Mouse (Mus musculus) urinary bladder, postnatal 10 days (tissue): ENCODE results near the gene Ptges3.

ENCODE experiments used
- DNase-seq: peaks from one replicate; pipeline ENCODE4 v3.0.0; 2022; ENCODE audit warnings: low spot score

Gene Ptges3

DNA sequence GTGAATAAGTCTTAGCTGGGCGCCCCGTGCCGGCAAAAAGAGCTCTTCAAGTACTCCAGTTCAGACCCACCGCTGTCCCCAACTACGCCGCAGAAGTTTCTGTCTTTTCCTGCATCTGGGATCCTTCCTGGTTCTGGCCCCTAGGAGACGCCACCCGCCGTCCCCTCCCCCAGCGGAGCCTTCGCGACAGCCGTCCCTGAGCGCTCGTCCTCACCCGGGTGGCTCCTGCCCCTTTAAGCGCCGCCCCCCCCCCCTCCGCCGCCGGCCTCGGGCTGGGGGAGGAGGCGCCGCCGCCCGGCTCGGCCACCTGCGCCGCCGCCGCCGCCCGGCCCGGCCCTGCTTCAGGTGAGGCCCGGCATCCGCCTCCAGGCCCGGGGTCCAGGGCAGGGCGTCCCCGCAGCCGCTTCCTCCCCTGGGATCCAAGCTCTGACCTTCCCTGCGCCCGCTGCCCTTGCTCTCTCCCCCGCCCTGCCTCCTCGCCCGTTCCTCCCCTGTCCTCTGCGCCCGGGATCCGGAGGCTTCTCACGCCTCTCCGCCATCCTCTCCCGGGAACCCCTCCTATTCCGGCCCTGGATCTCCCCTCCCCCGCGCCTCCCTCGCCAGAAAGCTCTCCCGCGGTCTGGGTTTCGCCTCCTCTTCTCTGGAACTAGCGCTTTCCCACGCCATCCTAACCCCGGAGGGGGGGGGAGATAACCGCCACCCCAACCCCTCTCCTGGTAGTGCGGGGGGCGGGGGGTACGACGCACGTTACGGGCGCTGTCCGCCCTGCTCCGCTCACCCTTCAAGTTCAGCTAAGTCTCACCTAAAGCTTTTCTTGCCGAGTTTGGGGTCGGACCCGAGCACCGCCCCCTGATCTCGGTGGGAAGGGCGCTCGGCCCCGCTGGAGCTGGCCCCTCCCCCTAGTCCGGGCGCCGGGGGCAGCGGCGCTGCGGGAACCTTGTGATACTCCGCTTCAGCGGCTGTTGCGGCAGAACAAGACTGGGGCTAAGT is 34.0 kb downstream of the Ptges3 start:
- peak; percentile 43 for DNase-seq

DNA sequence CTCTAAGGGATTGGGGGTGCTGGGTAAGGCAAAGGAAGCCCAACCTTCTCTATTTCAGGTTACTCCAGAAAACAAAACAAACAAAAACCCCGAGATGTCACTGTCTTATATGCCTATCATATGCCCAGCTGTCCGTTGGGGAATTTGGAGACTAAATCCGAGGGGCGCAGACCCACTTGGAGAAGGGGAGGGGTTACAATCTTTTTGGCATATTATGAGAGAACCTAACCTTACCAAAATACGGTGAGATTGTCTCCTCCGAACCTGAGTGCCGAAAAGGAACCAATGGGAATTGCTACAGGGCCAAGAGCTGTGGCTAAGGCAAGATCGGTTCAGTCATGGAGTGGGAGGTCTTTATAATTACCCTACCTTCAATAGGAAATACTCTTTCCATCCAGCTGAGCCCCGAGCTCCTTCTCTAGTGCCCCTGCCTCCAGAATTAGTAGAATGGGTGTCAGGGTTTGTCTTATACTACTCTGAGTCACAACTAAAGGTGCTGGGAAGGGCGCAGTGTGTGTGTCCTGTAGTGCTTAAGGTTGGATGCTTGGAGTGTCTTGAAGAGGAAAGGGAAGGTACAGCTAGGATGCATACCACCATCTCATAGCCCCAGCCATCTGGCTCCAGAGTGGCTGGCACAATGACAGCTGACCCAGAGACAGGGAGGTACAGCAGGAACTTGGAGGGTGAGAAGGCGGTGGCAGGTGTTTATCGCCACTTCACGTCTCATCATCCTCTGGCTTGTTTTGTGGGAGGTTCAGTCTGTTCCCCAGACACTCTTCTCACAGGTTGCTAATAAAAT is 34.9 kb downstream of the Ptges3 start:
- no peak for DNase-seq

DNA sequence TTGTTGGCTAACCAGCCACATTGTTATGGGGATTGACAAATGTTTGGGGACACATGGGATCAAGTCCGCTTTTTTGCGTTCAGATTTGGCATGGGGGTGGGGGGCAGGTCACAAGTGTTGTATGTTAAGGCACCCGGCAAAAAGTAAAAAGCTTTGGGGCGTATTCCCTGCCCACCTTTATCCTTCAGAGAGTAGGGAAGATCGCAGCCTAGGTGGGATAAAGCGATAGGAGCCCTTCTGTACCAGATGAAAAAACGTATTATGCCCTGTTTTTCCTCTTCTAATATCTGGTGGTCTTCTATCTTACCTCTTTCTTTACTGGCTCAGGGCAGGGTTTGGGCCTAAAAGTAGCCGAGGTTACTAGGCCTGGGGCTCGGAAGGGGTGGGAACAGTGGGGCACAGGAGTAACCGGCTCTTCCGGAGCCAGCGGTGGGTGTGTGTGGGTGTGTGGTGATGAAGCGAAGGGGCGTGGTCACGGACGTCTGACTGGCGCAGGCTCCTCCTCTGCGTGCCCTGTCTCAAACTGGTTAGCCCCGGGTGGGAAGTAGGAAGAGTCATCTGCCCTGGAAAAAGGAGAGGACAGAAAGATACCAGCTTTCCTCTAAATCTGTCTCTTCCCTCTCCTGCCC is 35.7 kb downstream of the Ptges3 start:
- peak; percentile 46 for DNase-seq

DNA sequence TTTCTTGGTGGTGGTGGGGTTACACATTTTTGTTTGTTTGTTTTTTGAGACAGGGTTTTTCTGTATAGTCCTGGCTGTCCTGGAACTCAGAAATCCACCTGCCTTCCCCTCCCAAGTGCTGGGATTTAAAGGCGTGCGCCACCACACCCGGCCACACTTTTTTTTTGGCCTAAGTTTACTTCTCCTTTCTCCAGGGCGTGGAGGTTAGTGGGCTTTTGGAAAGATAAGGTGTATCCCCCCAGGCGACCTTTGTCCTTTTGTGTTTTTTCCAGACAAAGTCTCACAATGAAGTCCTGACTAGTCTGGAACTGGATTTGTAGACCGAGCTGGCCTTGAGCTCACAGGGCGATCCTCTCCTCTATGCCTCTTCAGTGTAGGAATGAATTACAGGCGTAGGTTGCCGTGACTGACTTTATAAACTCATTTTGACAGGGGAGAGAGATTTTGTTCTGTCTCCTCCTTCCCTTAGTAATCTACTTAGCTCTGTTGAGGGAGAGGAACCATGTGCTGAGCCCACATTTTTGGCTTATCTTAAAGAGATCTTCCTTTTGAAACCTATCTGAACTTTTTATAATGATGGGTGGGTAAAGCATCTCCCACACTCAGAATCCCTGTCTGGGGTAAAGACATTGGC is 36.4 kb downstream of the Ptges3 start:
- no peak for DNase-seq

DNA sequence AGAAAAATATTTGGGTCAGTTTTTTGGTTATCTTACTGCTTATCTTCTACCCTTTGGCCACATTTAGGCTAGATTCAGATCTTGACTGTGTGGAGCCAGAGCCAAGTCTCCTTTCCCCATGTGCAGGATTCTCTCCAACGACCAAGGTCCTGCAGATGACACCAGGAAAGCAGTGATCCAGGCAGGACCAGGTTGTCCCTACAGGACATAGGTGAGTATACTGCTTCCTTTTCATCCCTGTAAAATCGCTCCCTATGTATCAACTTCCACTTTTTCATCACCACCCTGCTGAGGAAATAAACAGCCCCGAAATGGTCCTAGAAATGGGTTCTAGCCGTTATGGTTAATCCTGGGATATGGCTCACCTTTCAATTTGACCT is 37.5 kb downstream of the Ptges3 start:
- DNase-seq, result no peak

DNA sequence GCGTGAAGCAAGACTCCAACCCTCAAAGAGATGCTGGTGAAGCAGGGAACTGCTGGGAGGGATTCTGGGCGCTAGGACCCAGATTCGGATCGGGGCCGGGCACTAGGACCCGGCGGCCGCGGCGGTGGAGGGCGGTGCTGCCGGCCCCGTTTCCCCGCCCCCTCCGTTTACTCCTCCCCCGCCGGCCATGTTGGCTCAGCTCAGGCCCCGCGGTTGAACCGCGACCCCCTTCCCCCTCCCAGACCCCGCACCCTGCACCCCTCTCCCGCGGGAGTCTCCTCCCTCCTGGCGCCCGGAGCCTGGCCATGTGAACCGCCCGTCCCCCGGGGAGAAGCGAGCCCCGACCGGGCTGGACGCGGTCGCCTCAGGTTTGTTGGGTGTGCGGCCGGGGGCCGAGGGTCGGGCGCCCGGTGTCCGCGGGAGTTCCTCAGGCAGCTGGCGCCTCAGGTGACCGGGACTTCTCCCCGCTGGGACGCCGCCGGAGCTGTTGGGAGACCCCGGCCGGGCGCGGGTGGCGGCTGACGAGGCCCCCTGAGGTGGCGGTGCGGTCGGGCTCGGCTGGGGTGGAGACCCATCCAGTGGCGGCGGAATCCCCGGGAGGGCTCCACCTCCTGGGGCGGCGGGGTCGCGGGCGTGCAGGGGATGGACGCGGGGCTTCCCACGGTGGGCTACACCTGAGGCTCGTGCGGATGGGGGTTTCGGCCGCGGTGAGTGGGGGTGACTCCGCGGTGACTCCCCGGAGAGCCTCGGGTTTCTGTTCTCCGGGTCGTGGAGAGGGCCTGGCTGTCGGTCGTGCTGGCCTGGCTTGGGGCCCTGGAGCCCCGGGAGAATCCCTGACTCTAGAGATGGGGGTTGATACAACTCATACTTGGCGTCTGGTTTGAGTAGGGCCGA is 38.2 kb downstream of the Ptges3 start:
- DNase-seq, result peak; percentile 36

DNA sequence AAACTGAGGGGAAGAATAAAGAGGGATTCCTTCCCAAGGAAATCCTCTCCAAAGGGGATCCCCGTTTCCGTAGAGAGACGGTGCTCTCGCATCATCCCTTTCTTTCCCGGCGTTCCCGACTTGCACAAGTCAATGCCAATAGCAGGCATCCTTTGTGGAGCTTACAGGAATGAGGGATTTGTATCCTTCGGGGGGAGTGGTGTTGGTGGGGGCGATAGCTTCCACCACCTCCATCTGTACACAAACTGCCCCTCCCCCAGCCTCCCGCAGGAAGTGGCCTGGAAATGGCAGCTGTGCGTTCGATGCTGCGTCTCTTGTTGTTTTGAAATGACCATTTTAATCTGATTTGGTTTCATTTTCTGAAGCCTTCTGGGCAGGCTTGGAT is 38.8 kb downstream of the Ptges3 start:
- DNase-seq, result no peak

DNA sequence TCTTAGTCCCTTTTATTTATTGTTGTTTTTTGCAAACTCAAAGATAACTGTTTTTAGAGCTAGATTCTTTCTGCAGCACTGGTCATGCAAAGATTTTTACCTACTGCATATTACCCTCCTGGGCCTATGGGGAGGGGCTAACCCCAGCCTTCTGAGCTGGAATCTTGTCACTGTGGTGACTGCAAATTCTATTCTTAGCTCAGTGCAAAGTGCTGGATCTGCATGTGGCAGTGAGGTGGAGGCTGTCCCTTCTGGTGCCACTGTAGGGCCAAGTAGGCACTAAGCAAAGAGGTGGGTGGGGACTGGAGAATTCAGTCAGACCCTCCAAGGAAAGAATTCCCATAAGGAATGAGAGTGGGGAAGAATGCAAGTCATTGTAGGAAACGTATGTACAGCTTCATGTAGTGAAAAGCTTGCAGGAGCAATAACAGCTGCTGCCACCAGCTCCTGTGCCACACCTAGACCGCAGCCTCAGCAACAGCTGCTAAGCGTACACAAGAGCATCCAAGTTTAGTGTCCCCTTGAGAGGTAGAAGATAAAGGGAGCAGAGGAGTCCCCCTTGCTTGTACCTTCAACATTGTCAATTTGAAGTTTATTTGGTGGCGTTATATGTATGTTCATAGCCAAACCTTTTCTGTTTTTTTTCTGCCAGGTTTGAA is 51.5 kb downstream of the Ptges3 start:
- DNase-seq, result no peak

DNA sequence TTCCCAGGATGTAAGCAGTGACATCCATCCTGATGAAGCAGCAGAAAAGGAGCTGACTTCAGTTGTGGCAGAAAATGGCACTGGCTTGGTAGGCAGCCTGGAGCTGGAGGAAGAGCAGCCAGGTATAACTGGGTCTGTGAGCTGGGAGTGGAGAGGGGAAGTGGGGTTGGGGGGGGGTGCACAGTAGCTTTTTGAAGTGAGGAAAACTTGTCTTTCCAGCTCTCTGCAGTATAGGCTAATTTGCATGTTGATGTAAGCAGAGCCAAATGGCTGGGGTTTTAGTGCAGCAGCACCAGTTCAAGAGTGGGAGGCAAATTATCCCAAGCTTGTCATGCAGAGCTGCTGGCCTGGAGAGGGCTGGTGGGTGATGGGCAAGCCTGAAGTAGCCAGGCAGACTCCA is 52.5 kb downstream of the Ptges3 start:
- DNase-seq, result no peak

DNA sequence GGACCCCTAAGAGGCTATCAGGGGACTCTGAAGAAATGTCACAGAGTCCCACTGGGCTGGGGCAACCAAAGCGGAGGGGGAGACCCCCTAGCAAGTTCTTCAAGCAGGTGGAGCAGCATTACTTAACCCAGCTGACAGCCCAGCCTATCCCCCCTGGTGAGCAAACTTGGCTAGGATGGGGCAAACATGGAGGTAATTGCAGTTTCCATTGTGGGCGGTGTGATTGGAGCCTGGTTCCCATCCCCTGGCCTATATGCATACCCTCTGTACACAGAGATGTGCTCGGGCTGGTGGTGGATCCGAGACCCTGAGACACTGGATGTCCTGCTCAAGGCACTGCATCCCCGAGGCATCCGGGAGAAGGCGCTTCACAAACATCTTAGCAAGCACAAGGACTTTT is 65.1 kb downstream of the Ptges3 start:
- no peak for DNase-seq

DNA sequence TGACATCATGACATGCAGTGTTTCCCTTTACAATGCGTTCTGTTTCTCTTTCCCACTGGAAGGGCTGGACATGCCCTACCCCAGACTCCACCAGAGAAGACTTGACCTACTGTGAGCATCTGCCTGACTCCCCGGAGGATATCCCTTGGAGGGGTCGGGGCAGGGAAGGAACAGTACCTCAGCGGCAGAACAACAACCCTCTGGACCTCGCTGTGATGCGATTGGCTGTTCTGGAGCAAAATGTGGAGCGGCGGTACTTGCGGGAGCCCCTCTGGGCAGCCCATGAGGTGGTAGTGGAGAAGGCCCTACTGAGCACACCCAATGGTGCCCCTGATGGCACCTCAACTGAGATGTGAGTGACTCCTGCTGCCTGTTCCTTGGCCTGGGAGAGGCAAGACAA is 66.1 kb downstream of the Ptges3 start:
- no peak for DNase-seq

DNA sequence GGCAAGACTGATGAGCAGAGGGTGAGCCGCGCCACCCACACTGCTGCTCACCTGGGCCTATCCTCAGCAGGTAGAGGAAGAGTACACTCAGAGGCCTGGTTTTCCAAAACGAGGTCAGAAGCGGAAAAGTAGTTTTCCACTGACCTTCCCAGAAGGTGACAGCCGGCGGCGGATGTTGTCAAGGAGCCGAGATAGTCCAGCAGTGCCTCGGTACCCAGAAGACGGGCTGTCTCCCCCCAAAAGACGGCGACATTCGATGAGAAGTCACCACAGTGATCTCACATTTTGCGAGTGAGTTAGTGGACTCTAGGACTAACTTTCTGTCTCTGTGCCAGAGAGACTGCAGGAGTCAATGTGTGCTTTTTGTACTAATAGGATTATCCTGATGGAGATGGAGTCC is 67.2 kb downstream of the Ptges3 start:
- DNase-seq, result no peak
